Comparison of ENCODE assay signal across 8 mouse cellular contexts in the genomic region with DNA sequence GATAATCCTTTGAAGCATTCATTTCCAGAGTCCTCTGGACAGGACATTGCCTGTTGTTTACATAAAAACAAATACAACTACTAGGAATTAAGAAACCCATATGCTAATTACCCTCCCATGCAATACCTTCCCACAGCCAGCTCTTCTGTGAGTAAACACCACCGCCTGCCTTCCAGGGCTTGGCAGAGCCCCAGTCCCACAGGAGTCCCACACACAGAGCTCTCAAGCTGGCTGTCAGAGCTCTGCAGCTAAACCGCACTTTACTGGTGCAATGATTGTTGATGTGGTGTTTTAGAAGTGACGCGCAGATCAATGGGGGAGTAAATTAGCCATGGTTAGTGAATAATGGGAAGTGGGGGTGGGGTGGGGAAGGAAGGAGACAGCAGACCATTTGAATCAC.
DNase-seq lines count a peak whose midpoint lies in the region; ATAC-seq lines count a peak whose summit lies in the region.

No protein-coding gene starts in this region.

- no peak overlapping the region for H3K9ac ChIP-seq in neural tube, embryonic 13.5 days

- no peak overlapping the region for H3K4me2 ChIP-seq in neural tube, embryonic 13.5 days

- WGBS in neural tube, embryonic 13.5 days: 5% methylated on average over 4 of the region's 4 CpGs

- no peak overlapping the region for H3K27ac ChIP-seq in neural tube, embryonic 13.5 days (replicated peaks)

- no peaks in the 10 kb centered on the region for H3K36me3 ChIP-seq in neural tube, embryonic 13.5 days

- peaks cover 28% of the 10 kb centered on the region for H3K4me1 ChIP-seq in neural tube, embryonic 13.5 days (replicated peaks)

- no peaks in the 10 kb centered on the region for H3K9me3 ChIP-seq in neural tube, embryonic 13.5 days

- DNase-seq in embryo, embryonic 10 days (ENCODE audit: low spot score): peak; percentile 35
- no peak for DNase-seq in embryo, embryonic 9.5 days (ENCODE audit: extremely low spot score)
- DNase-seq in Muller cell, postnatal 12 days (ENCODE audit: inconsistent ontology term): peak; percentile 74
- DNase-seq in gonadal fat pad, adult 2 months (ENCODE audit: low read depth): peak; percentile 27
- peak; percentile 48 to 60 for DNase-seq in layer of hippocampus, postnatal 36 days
- no peak for DNase-seq in spleen, adult 12 weeks (ENCODE audit: low spot score)
- DNase-seq in spleen, postnatal 4 days (ENCODE audit: low spot score in 2 of 2): no peak

- no peak overlapping the region for H3K4me3 ChIP-seq in neural tube, embryonic 13.5 days

- no peaks in the 10 kb centered on the region; the same call in 1 of the 2 replicates for H3K27me3 ChIP-seq in neural tube, embryonic 13.5 days

- ATAC-seq in neural tube, embryonic 13.5 days (ENCODE audit: low read depth): peak; percentile 63; the same call in 1 of the 2 replicates

Comparison
In these comparisons a context has a peak if more than half of its experiments do, and no peak if none do; other contexts are left out.
1. DNase-seq: peak in embryo, embryonic 10 days (single experiment), Muller cell, postnatal 12 days (single experiment), gonadal fat pad, adult 2 months (single experiment) and layer of hippocampus, postnatal 36 days (2 of 2); none in embryo, embryonic 9.5 days (single experiment), spleen, adult 12 weeks (single experiment) and spleen, postnatal 4 days (0 of 2).